Mouse (Mus musculus): ENCODE measurements around the gene Twistnb. TPM values are rescaled to one million over a fixed set of nuclear protein-coding genes. Genes with fewer than 3 reads are reported as not detected.

The Twistnb gene
- total RNA-seq (2021): 1 to 10 TPM; 7.1 to 9.8 TPM
- long read RNA-seq, experiment 1, full-length matches to known transcripts: 7 of 13 reads
- long read RNA-seq, experiment 1, partial matches to known transcripts: 0 of 13 reads
- long read RNA-seq, experiment 1, other reads (novel, unspliced or antisense): 6 of 13 reads
- long read RNA-seq, experiment 2, full-length matches to known transcripts: 10 of 14 reads
- long read RNA-seq, experiment 2, partial matches to known transcripts: 0 of 14 reads
- long read RNA-seq, experiment 2, other reads (novel, unspliced or antisense): 4 of 14 reads

- peak; percentile 97 for DNase-seq
- intact Hi-C loops (cut with DNase I; ENCODE audit: low total_unique reads): loop anchor here (5.0 kb wide), 1 partner anchor 37 kb away; the partner anchor contains the start of gene Efcab10
These were observed at the start of gene Twistnb for GRCm38 (mm10) chr12:33429387-33430160. Gene Twistnb (plus strand): TSS chr12:33429635.

GRCm38 (mm10) chr12:33388842-33389241 lies 40.6 kb upstream of the Twistnb start:
- peak; percentile 60 for DNase-seq
- intact Hi-C loops (cut with DNase I; ENCODE audit: low total_unique reads): no loop called here

- no peak for DNase-seq
- intact Hi-C loops (cut with DNase I; ENCODE audit: low total_unique reads): loop anchor here (5.0 kb wide), 1 partner anchor 36 kb away; the partner anchor contains the start of gene Twistnb
These were observed 38.4 kb upstream of the Twistnb start for GRCm38 (mm10) chr12:33390844-33391560.

GRCm38 (mm10) chr12:33394804-33395623 lies 34.4 kb upstream of the Twistnb start, which contains the start of gene Efcab10:
Gene Efcab10 (plus strand): TSS chr12:33394854.
- DNase-seq: no peak
- intact Hi-C loops (cut with DNase I; ENCODE audit: low total_unique reads): loop anchor here (5.0 kb wide), 1 partner anchor 32 kb away; the partner anchor contains the start of gene Twistnb

- no peak for DNase-seq
- intact Hi-C loops (cut with DNase I; ENCODE audit: low total_unique reads): no loop called here
These were observed 26.2 kb upstream of the Twistnb start for GRCm38 (mm10) chr12:33403265-33403693.

- intact Hi-C loops (cut with DNase I; ENCODE audit: low total_unique reads): no loop called here
- no peak for DNase-seq
These were observed 24.4 kb upstream of the Twistnb start for GRCm38 (mm10) chr12:33404996-33405395.

GRCm38 (mm10) chr12:33405398-33406026 lies 23.9 kb upstream of the Twistnb start:
- intact Hi-C loops (cut with DNase I; ENCODE audit: low total_unique reads): no loop called here
- no peak for DNase-seq

GRCm38 (mm10) chr12:33411580-33412151 lies 17.8 kb upstream of the Twistnb start:
- intact Hi-C loops (cut with DNase I; ENCODE audit: low total_unique reads): no loop called here
- DNase-seq: no peak

GRCm38 (mm10) chr12:33424329-33424728 lies 5.1 kb upstream of the Twistnb start:
- DNase-seq: no peak
- intact Hi-C loops (cut with DNase I; ENCODE audit: low total_unique reads): no loop called here

- intact Hi-C loops (cut with DNase I; ENCODE audit: low total_unique reads): loop anchor here (5.0 kb wide), 1 partner anchor 35 kb away; the partner anchor contains the start of gene Efcab10
- DNase-seq: no peak
These were observed 2.1 kb upstream of the Twistnb start for GRCm38 (mm10) chr12:33427293-33427692.

- no peak for DNase-seq
- intact Hi-C loops (cut with DNase I; ENCODE audit: low total_unique reads): loop anchor here (5.0 kb wide), 1 partner anchor 35 kb away; the partner anchor contains the start of gene Efcab10
These were observed 1.7 kb upstream of the Twistnb start for GRCm38 (mm10) chr12:33427726-33428125.

GRCm38 (mm10) chr12:33433812-33434211 lies 4.4 kb downstream of the Twistnb start:
- DNase-seq: no peak
- intact Hi-C loops (cut with DNase I; ENCODE audit: low total_unique reads): no loop called here

- DNase-seq: no peak
- intact Hi-C loops (cut with DNase I; ENCODE audit: low total_unique reads): no loop called here
These were observed 5.3 kb downstream of the Twistnb start for GRCm38 (mm10) chr12:33434758-33435157.

- intact Hi-C loops (cut with DNase I; ENCODE audit: low total_unique reads): no loop called here
- no peak for DNase-seq
These were observed 26.0 kb downstream of the Twistnb start for GRCm38 (mm10) chr12:33455418-33455817.

GRCm38 (mm10) chr12:33456242-33456641 lies 26.8 kb downstream of the Twistnb start:
- intact Hi-C loops (cut with DNase I; ENCODE audit: low total_unique reads): no loop called here
- no peak for DNase-seq

GRCm38 (mm10) chr12:33480975-33481374 lies 51.5 kb downstream of the Twistnb start:
- intact Hi-C loops (cut with DNase I; ENCODE audit: low total_unique reads): no loop called here
- DNase-seq: no peak

- intact Hi-C loops (cut with DNase I; ENCODE audit: low total_unique reads): no loop called here
These were observed 53.5 kb downstream of the Twistnb start for GRCm38 (mm10) chr12:33482931-33483330.

More at GRCm38 (mm10) chr12:33482931-33483330, 53.5 kb downstream of the Twistnb start:
- no peak for DNase-seq

Measured in gastrocnemius, postnatal 14 days (tissue).